Mouse (Mus musculus): ENCODE data around the gene Xpr1. TPM values are rescaled to one million over a fixed set of nuclear protein-coding genes. Genes with fewer than 3 reads are reported as not detected.

The Xpr1 gene
- polyA plus RNA-seq, 1 experiment, result 4.3 TPM

DNA sequence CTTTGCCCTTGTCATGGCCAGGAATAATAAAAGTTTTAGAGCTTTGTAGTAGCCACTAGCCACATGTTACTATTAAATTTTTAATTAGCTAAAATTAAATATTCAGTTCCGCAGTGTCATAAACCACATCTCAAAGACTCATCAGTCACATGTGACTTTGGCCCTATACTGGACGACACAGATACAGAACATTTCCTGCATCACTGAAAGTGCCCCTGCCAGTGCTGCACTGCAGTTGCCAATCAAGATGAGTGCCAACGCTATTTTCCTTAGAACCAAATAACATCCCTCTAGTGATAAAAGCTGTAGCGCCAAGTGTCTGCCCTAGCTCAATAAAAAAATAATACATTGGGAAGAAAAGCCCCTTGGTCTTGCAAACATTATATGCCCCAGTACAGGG lies 17.2 kb downstream of the Xpr1 start:
- Histone ChIP-seq H3K79me2 (ENCODE audit: control insufficient read depth, insufficient read depth) (no peaks in the 10 kb centered on the region), H3ac (ENCODE audit: control insufficient read depth, insufficient read length, low read depth) (no peak overlapping the region), H3K36me3 (ENCODE audit: control insufficient read depth, insufficient read depth) (no peaks in the 10 kb centered on the region), H3K4me3 (ENCODE audit: insufficient read depth, poor library complexity, severe bottlenecking) (no peak overlapping the region), H3K27me3 (ENCODE audit: control insufficient read depth, insufficient read depth, insufficient read length) (no peaks in the 10 kb centered on the region), H3K79me3 (ENCODE audit: low read depth) (no peaks in the 10 kb centered on the region)
- TF ChIP-seq CEBPB (IDR thresholded peaks at IDR 0.05; ENCODE audit: low read depth) (no peak), CTCF (IDR thresholded peaks at IDR 0.05; ENCODE audit: control insufficient read depth, insufficient read depth, insufficient read length) (no peak), MYOD1 (IDR thresholded peaks at IDR 0.05; ENCODE audit: control insufficient read depth, insufficient read length, low read depth) (no peak), MYOG (IDR thresholded peaks at IDR 0.05; ENCODE audit: control insufficient read depth, extremely low read depth, insufficient read length) (no peak), USF1 (IDR thresholded peaks at IDR 0.05; ENCODE audit: low read depth) (no peak), FOSL1 (IDR thresholded peaks at IDR 0.05; ENCODE audit: insufficient read depth, low read length, poor library complexity, severe bottlenecking) (no peak), MAX (IDR thresholded peaks at IDR 0.05) (no peak)

DNA sequence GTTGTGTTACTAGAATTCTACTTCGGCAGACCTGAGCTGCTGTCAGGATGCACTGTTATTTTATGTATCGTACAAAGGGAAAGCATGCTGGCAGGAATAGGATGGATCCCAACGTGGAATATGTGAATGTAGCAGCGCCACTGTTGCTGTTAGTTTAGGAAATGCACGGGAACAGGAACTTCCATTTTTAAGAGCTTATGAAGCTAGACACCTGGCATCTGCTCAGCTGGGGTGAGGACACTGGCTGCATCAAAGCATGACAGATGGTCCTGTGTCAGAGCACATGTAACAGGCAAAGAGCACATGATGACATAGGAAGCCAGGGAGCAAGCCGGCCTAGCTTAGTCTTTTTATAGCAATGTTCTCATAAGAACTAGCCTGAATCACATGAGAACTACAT lies 22.4 kb downstream of the Xpr1 start:
- TF ChIP-seq FOSL1 (IDR thresholded peaks at IDR 0.05; ENCODE audit: insufficient read depth, low read length, poor library complexity, severe bottlenecking) (no peak), USF1 (IDR thresholded peaks at IDR 0.05; ENCODE audit: low read depth) (no peak), MYOD1 (IDR thresholded peaks at IDR 0.05; ENCODE audit: control insufficient read depth, insufficient read length, low read depth) (no peak), CTCF (IDR thresholded peaks at IDR 0.05; ENCODE audit: control insufficient read depth, insufficient read depth, insufficient read length) (no peak), CEBPB (IDR thresholded peaks at IDR 0.05; ENCODE audit: low read depth) (no peak), MYOG (IDR thresholded peaks at IDR 0.05; ENCODE audit: control insufficient read depth, extremely low read depth, insufficient read length) (no peak), MAX (IDR thresholded peaks at IDR 0.05) (no peak)
- Histone ChIP-seq H3K79me2 (ENCODE audit: control insufficient read depth, insufficient read depth) (no peaks in the 10 kb centered on the region), H3K4me3 (ENCODE audit: insufficient read depth, poor library complexity, severe bottlenecking) (no peak overlapping the region), H3K36me3 (ENCODE audit: control insufficient read depth, insufficient read depth) (no peaks in the 10 kb centered on the region), H3K79me3 (ENCODE audit: low read depth) (no peaks in the 10 kb centered on the region), H3ac (ENCODE audit: control insufficient read depth, insufficient read length, low read depth) (no peak overlapping the region), H3K27me3 (ENCODE audit: control insufficient read depth, insufficient read depth, insufficient read length) (no peaks in the 10 kb centered on the region)

DNA sequence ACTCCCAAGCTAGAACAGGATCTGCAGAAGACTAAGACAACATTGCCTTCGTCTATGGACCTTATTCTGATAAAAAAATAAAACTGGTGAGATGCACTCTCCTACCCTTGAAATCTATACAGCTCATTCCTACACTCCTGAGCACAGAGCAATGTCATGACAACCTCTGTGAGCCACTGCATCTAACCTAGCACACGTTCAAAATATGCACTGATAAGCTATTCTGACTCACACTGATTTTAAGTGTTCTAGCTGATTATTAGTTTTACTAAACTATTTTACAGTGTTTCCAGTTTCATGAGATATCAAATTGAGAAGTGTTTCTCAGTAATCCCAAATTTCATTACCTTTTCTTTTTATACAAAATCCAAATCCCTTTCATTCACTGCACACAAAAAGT lies 23.2 kb downstream of the Xpr1 start:
- Histone ChIP-seq H3ac (ENCODE audit: control insufficient read depth, insufficient read length, low read depth) (no peak overlapping the region), H3K27me3 (ENCODE audit: control insufficient read depth, insufficient read depth, insufficient read length) (no peaks in the 10 kb centered on the region), H3K79me2 (ENCODE audit: control insufficient read depth, insufficient read depth) (no peaks in the 10 kb centered on the region), H3K36me3 (ENCODE audit: control insufficient read depth, insufficient read depth) (no peaks in the 10 kb centered on the region), H3K79me3 (ENCODE audit: low read depth) (no peaks in the 10 kb centered on the region), H3K4me3 (ENCODE audit: insufficient read depth, poor library complexity, severe bottlenecking) (no peak overlapping the region)
- no peak for TF ChIP-seq MYOD1 (IDR thresholded peaks at IDR 0.05; ENCODE audit: control insufficient read depth, insufficient read length, low read depth)
- no peak for TF ChIP-seq USF1 (IDR thresholded peaks at IDR 0.05; ENCODE audit: low read depth)
- no peak for TF ChIP-seq CEBPB (IDR thresholded peaks at IDR 0.05; ENCODE audit: low read depth)
- TF ChIP-seq CTCF (IDR thresholded peaks at IDR 0.05; ENCODE audit: control insufficient read depth, insufficient read depth, insufficient read length), result no peak
- TF ChIP-seq MYOG (IDR thresholded peaks at IDR 0.05; ENCODE audit: control insufficient read depth, extremely low read depth, insufficient read length), result no peak
- no peak for TF ChIP-seq MAX (IDR thresholded peaks at IDR 0.05)
- TF ChIP-seq FOSL1 (IDR thresholded peaks at IDR 0.05; ENCODE audit: insufficient read depth, low read length, poor library complexity, severe bottlenecking), result no peak

DNA sequence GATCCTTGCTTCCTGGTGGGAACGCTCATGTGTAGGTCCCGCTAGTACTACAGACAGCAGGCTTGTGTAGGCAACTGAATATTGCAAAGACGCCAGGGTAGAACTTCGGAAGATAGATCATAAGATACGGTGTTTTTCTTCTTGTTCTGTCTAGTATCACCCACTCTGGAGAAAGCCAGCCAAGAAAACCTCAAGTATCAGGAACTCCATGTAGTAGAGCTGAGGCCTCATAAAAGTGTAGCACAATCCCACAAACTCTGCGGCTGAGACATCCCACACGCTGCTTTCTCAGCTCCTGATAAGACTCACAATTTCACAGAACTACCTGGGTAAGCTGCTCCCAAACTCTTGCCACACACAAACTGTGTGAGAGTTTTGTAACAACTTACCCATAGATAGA lies 24.4 kb downstream of the Xpr1 start:
- no peaks in the 10 kb centered on the region for H3K79me2 ChIP-seq (ENCODE audit: control insufficient read depth, insufficient read depth)
- TF ChIP-seq CTCF (IDR thresholded peaks at IDR 0.05; ENCODE audit: control insufficient read depth, insufficient read depth, insufficient read length) (no peak), CEBPB (IDR thresholded peaks at IDR 0.05; ENCODE audit: low read depth) (no peak), MYOG (IDR thresholded peaks at IDR 0.05; ENCODE audit: control insufficient read depth, extremely low read depth, insufficient read length) (no peak), FOSL1 (IDR thresholded peaks at IDR 0.05; ENCODE audit: insufficient read depth, low read length, poor library complexity, severe bottlenecking) (no peak), MYOD1 (IDR thresholded peaks at IDR 0.05; ENCODE audit: control insufficient read depth, insufficient read length, low read depth) (no peak)
- H3K27me3 ChIP-seq (ENCODE audit: control insufficient read depth, insufficient read depth, insufficient read length), result no peaks in the 10 kb centered on the region
- H3ac ChIP-seq (ENCODE audit: control insufficient read depth, insufficient read length, low read depth), result no peak overlapping the region
- no peak overlapping the region for H3K4me3 ChIP-seq (ENCODE audit: insufficient read depth, poor library complexity, severe bottlenecking)
- no peaks in the 10 kb centered on the region for H3K36me3 ChIP-seq (ENCODE audit: control insufficient read depth, insufficient read depth)
- H3K79me3 ChIP-seq (ENCODE audit: low read depth), result no peaks in the 10 kb centered on the region

DNA sequence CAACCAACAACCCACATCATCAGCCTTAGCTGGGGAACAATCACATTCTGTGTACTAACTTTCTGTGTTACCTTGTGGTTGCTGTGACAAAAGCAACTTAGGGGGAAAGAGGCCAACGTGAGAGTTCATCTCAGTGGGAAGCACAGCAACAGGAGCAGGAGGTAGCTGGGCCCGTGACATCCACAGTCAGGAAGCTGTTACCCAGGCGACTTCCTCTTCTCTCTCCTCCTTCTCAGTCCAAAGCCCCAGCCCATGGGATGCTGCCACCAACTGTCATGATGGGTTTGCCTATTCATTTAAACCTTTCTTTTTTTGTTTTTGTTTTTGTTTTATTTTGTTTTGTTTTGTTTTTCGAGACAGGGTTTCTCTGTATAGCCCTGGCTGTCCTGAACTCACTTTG lies 25.7 kb downstream of the Xpr1 start:
- Histone ChIP-seq H3K36me3 (ENCODE audit: control insufficient read depth, insufficient read depth) (no peaks in the 10 kb centered on the region), H3K27me3 (ENCODE audit: control insufficient read depth, insufficient read depth, insufficient read length) (no peaks in the 10 kb centered on the region), H3K79me2 (ENCODE audit: control insufficient read depth, insufficient read depth) (no peaks in the 10 kb centered on the region), H3K4me3 (ENCODE audit: insufficient read depth, poor library complexity, severe bottlenecking) (no peak overlapping the region), H3ac (ENCODE audit: control insufficient read depth, insufficient read length, low read depth) (no peak overlapping the region), H3K79me3 (ENCODE audit: low read depth) (no peaks in the 10 kb centered on the region)
- TF ChIP-seq CEBPB (IDR thresholded peaks at IDR 0.05; ENCODE audit: low read depth) (no peak), USF1 (IDR thresholded peaks at IDR 0.05; ENCODE audit: low read depth) (no peak), FOSL1 (IDR thresholded peaks at IDR 0.05; ENCODE audit: insufficient read depth, low read length, poor library complexity, severe bottlenecking) (no peak), CTCF (IDR thresholded peaks at IDR 0.05; ENCODE audit: control insufficient read depth, insufficient read depth, insufficient read length) (no peak), MAX (IDR thresholded peaks at IDR 0.05) (no peak), MYOG (IDR thresholded peaks at IDR 0.05; ENCODE audit: control insufficient read depth, extremely low read depth, insufficient read length) (no peak), MYOD1 (IDR thresholded peaks at IDR 0.05; ENCODE audit: control insufficient read depth, insufficient read length, low read depth) (no peak)

DNA sequence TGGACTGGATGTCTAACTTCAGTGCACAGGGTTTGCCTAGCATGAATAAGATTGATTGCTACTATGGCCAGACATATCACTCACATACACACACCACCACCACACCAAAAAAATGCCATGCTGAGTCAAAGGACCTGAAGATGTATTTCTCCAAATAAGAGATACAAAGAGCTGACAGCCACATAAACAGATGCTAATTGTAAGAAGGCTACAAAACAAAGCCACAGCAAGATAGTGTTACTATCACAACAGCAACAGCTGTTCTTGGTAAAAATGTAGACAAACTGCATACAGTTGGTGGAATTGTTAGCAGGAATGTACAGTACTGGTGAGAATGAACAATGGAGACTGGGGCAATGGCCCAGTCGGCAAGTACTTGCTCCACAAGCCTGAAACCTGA lies 28.8 kb downstream of the Xpr1 start:
- no peak for TF ChIP-seq MYOG (IDR thresholded peaks at IDR 0.05; ENCODE audit: control insufficient read depth, extremely low read depth, insufficient read length)
- peak; percentile 87 for TF ChIP-seq MYOD1 (IDR thresholded peaks at IDR 0.05; ENCODE audit: control insufficient read depth, insufficient read length, low read depth)
- TF ChIP-seq MAX (IDR thresholded peaks at IDR 0.05), result no peak
- no peak for TF ChIP-seq USF1 (IDR thresholded peaks at IDR 0.05; ENCODE audit: low read depth)
- TF ChIP-seq FOSL1 (IDR thresholded peaks at IDR 0.05; ENCODE audit: insufficient read depth, low read length, poor library complexity, severe bottlenecking), result no peak
- TF ChIP-seq CEBPB (IDR thresholded peaks at IDR 0.05; ENCODE audit: low read depth), result no peak
- H3K4me3 ChIP-seq (ENCODE audit: insufficient read depth, poor library complexity, severe bottlenecking), result no peak overlapping the region
- no peaks in the 10 kb centered on the region for H3K27me3 ChIP-seq (ENCODE audit: control insufficient read depth, insufficient read depth, insufficient read length)
- H3K79me2 ChIP-seq (ENCODE audit: control insufficient read depth, insufficient read depth), result no peaks in the 10 kb centered on the region
- no peak overlapping the region for H3ac ChIP-seq (ENCODE audit: control insufficient read depth, insufficient read length, low read depth)
- no peaks in the 10 kb centered on the region for H3K79me3 ChIP-seq (ENCODE audit: low read depth)
- H3K36me3 ChIP-seq (ENCODE audit: control insufficient read depth, insufficient read depth), result no peaks in the 10 kb centered on the region

Measured in C2C12 (cell line).